Mouse (Mus musculus): Measurements from ENCODE around the gene Arid5a. TPM values are rescaled to one million over a fixed set of nuclear protein-coding genes. Genes with fewer than 3 reads are reported as not detected.
A peak's percentile ranks its signal among the peaks of the same experiment; 100 is the strongest.

Gene Arid5a
- polyA plus RNA-seq (2014; fragmentation: Nextera tagmentation; extraction: Ambion mirVana) = 12.7 and 13.7 TPM in 2 replicates

DNA sequence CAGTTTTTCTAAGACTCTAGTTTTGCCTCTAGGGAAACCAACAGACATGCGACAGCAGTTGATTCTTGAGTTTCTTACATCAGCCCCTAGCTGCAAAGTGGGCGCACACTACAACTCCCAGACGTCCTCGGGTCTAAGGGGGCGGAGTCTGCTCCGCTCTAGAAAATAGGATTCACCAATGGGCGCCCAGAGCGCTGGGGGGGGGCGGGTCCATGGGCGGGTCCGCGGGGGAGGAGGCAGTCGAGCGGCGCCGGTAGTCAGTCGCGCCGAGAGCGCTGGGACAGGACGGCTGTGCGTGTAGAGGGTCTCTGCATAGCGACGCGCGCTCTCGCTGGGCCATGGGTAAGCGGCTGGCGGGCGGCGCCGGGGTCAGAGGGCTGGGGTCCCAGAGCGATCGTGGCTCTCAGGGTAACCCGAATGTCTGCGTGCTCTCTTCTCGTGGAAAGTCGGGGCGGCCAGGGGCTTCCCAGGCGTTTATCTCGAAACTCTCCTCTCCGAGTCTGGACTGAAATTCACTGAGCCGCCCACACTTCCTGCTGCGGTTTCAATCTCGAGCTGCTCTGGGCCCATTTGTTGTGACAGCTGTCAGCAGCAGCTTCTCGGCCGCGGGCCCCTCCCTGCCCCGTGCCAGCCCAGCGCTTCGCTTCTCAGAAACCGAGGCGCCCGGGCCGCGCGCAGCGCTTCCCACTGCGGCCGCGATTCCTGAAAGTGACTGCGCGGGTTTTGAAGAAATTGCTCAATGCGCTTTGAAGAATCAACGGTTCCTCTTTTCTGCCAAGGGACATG lies at the start of gene Arid5a:
Gene Arid5a, plus strand, starts transcription at position 239 of the 786 bp plus-strand sequence.
- ATAC-seq (ENCODE audit: low read depth) = peak; percentile 87
- Histone ChIP-seq H3K9ac (ENCODE audit: low read depth, low read length) (peak within 1 kb of the TSS; percentile 64), H3K4me3 (ENCODE audit: low read depth, low read length) (peak within 1 kb of the TSS; percentile 62), H3K36me3 (ENCODE audit: control insufficient read depth, insufficient read depth, low read length) (no peaks in the 10 kb centered on the region), H3K4me2 (ENCODE audit: low read depth, low read length) (peak within 1 kb of the TSS; percentile 90), H3K27ac (replicated peaks; ENCODE audit: low read depth, low read length) (peak within 1 kb of the TSS; percentile 77), H3K4me1 (ENCODE audit: control insufficient read depth, insufficient read depth, low read length) (peaks cover 23% of the 10 kb centered on the region), H3K9me3 (ENCODE audit: control insufficient read depth, low read length) (no peaks in the 10 kb centered on the region), H3K27me3 (replicated peaks; ENCODE audit: control insufficient read depth, insufficient read depth, low read length) (no peaks in the 10 kb centered on the region)
- WGBS = 2% methylated on average over 36 of the region's 65 CpGs
- peak; percentile 97 for DNase-seq (ENCODE audit: low spot score)

GRCm38 (mm10) chr1:36258631-36259030 lies 48.9 kb upstream of the Arid5a start:
- 63% methylated on average over 2 of the region's 2 CpGs for WGBS
- Histone ChIP-seq H3K27ac (replicated peaks; ENCODE audit: low read depth, low read length) (no peak overlapping the region), H3K9me3 (ENCODE audit: control insufficient read depth, low read length) (peaks cover 6% of the 10 kb centered on the region), H3K4me1 (ENCODE audit: control insufficient read depth, insufficient read depth, low read length) (no peaks in the 10 kb centered on the region), H3K36me3 (ENCODE audit: control insufficient read depth, insufficient read depth, low read length) (no peaks in the 10 kb centered on the region), H3K4me3 (ENCODE audit: low read depth, low read length) (no peak overlapping the region), H3K9ac (ENCODE audit: low read depth, low read length) (no peak overlapping the region), H3K27me3 (replicated peaks; ENCODE audit: control insufficient read depth, insufficient read depth, low read length) (peaks cover 19% of the 10 kb centered on the region), H3K4me2 (ENCODE audit: low read depth, low read length) (no peak overlapping the region)
- DNase-seq (ENCODE audit: low spot score) (no peak), ATAC-seq (ENCODE audit: low read depth) (no peak)

DNA sequence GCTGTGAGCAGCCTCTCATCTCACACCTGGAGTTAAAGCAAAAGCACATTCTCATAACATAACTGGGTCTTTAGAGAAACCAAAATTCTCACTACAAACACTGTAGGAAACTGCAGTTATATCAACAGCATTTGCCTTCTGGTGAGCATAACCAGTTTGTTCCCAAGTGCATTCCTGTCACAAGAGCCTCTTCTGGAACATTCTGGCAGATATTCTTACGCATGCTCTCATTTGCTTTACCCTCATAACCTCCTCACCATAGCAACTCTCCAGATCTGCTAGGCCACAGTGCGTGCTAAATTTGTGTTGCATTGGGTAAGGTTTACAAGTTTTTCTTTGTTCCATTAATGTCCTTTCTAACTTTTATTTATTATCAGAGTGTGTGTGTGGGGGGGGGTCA lies 48.3 kb upstream of the Arid5a start:
- no peak overlapping the region for H3K4me2 ChIP-seq (ENCODE audit: low read depth, low read length)
- 89% methylated on average over 2 of the region's 2 CpGs for WGBS
- H3K27ac ChIP-seq (replicated peaks; ENCODE audit: low read depth, low read length) = no peak overlapping the region
- no peaks in the 10 kb centered on the region for H3K36me3 ChIP-seq (ENCODE audit: control insufficient read depth, insufficient read depth, low read length)
- H3K27me3 ChIP-seq (replicated peaks; ENCODE audit: control insufficient read depth, insufficient read depth, low read length) = peaks cover 14% of the 10 kb centered on the region
- ATAC-seq (ENCODE audit: low read depth) = no peak
- no peak overlapping the region for H3K9ac ChIP-seq (ENCODE audit: low read depth, low read length)
- H3K9me3 ChIP-seq (ENCODE audit: control insufficient read depth, low read length) = peaks cover 6% of the 10 kb centered on the region
- no peaks in the 10 kb centered on the region for H3K4me1 ChIP-seq (ENCODE audit: control insufficient read depth, insufficient read depth, low read length)
- no peak overlapping the region for H3K4me3 ChIP-seq (ENCODE audit: low read depth, low read length)
- no peak for DNase-seq (ENCODE audit: low spot score)

- 85% methylated on average over 1 of the region's 1 CpGs for WGBS
- ATAC-seq (ENCODE audit: low read depth) = no peak
Measured at GRCm38 (mm10) chr1:36260418-36260817, 47.1 kb upstream of the Arid5a start.

DNA sequence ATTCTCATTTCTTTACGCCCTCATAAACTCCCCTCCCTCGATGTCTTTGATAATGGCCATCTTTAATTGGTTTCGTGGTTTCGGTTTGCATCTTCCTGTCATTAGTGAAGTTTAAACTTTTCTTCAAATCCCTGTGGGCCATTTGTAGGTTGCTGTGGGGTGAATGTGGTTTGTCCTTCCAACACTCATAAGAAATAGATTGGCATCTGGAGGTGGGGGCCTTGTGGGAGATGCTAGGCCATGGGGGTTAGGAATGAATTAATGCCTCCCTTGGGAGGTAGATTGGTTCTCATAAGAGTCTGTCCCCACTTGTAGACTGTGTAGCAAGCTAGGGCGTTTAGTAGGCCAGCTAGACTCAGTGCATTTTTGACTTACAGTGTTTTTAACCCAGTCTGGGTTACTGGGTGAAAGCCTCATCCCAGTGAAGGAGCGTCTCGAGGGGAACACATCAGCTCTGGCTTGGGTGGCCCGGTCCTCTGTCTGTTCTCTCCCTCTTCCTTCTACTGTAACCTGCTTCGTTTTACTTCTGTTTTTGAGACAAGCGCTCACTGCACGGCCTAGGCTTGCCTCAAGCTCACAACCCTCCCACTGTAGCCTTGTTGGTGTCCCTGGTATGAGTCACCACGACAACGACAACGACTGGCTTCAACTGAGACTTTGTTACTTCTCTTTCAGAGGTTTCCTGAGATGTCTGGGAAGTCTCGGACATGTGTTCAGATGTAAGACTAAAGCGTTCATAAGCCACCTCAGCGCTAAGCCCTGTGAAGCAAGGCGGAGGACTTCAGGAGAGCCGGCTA lies 45.6 kb upstream of the Arid5a start:
- Histone ChIP-seq H3K4me3 (ENCODE audit: low read depth, low read length) (no peak overlapping the region), H3K4me1 (ENCODE audit: control insufficient read depth, insufficient read depth, low read length) (no peaks in the 10 kb centered on the region), H3K9me3 (ENCODE audit: control insufficient read depth, low read length) (no peaks in the 10 kb centered on the region), H3K9ac (ENCODE audit: low read depth, low read length) (no peak overlapping the region), H3K27me3 (replicated peaks; ENCODE audit: control insufficient read depth, insufficient read depth, low read length) (no peaks in the 10 kb centered on the region), H3K27ac (replicated peaks; ENCODE audit: low read depth, low read length) (no peak overlapping the region), H3K36me3 (ENCODE audit: control insufficient read depth, insufficient read depth, low read length) (no peaks in the 10 kb centered on the region), H3K4me2 (ENCODE audit: low read depth, low read length) (no peak overlapping the region)
- 77% methylated on average over 19 of the region's 19 CpGs for WGBS
- ATAC-seq (ENCODE audit: low read depth) (no peak), DNase-seq (ENCODE audit: low spot score) (no peak)

More at GRCm38 (mm10) chr1:36260418-36260817, 47.1 kb upstream of the Arid5a start:
- no peak for DNase-seq (ENCODE audit: low spot score)
- Histone ChIP-seq H3K4me2 (ENCODE audit: low read depth, low read length) (no peak overlapping the region), H3K27me3 (replicated peaks; ENCODE audit: control insufficient read depth, insufficient read depth, low read length) (peaks cover 7% of the 10 kb centered on the region; the same call in 1 of the 2 replicates), H3K27ac (replicated peaks; ENCODE audit: low read depth, low read length) (no peak overlapping the region), H3K4me1 (ENCODE audit: control insufficient read depth, insufficient read depth, low read length) (no peaks in the 10 kb centered on the region), H3K4me3 (ENCODE audit: low read depth, low read length) (no peak overlapping the region), H3K9ac (ENCODE audit: low read depth, low read length) (no peak overlapping the region), H3K9me3 (ENCODE audit: control insufficient read depth, low read length) (peaks cover 6% of the 10 kb centered on the region), H3K36me3 (ENCODE audit: control insufficient read depth, insufficient read depth, low read length) (no peaks in the 10 kb centered on the region)

DNA sequence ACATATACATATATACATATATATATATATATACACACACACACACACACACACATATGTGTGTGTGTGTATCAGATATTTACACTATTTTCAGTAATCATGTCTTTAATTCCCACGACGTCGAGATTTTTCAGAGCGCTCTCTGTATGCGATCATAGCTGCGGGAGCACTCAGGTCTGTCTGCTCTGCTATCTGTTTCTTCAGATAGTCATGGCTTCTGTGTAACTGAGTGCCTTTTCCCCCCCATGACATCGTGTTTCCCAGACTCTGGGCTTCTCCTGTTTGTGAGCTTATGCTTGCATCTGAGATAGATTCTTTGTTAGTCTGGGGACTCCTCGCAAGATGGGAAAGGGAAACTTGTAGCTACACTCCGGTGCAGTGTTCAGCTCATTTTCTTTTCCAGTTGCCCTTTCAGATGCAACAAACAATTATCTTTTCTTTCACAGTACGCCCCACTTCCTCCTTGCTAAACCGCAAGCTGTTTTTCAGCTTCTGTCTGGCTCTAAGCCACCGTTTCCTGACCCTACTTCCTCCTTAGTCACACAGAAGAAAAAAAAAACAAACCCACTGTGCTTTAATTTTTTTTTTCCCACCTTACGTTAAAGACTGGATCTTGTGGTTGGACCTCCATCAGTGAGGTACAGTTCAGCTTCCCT lies 43.6 kb upstream of the Arid5a start:
- Histone ChIP-seq H3K4me3 (ENCODE audit: low read depth, low read length) (no peak overlapping the region), H3K4me2 (ENCODE audit: low read depth, low read length) (no peak overlapping the region), H3K27me3 (replicated peaks; ENCODE audit: control insufficient read depth, insufficient read depth, low read length) (no peaks in the 10 kb centered on the region), H3K4me1 (ENCODE audit: control insufficient read depth, insufficient read depth, low read length) (no peaks in the 10 kb centered on the region), H3K9me3 (ENCODE audit: control insufficient read depth, low read length) (no peaks in the 10 kb centered on the region), H3K9ac (ENCODE audit: low read depth, low read length) (no peak overlapping the region), H3K27ac (replicated peaks; ENCODE audit: low read depth, low read length) (no peak overlapping the region), H3K36me3 (ENCODE audit: control insufficient read depth, insufficient read depth, low read length) (no peaks in the 10 kb centered on the region)
- 50% methylated on average over 13 of the region's 13 CpGs for WGBS
- DNase-seq (ENCODE audit: low spot score) (peak; percentile 79), ATAC-seq (ENCODE audit: low read depth) (no peak)

DNA sequence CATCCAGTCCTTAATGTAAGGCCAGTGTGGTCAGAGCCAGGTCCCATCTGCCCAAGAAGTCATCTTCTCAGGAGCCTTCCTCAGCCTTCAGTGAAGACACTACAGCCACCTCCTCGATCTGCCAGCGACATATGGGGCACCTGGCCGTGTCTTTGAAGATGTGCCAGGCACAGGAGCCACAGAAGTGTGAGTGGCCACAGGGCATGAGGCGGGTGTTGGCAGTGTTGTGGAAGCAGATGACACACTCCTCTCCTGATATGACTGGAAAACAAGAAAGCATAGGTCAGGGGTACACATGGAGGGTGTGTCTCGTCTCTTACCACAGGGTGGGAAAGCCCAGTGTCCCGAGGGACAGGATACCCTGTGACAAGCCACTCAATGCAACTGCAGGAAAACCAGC lies 41.2 kb upstream of the Arid5a start:
- H3K4me1 ChIP-seq (ENCODE audit: control insufficient read depth, insufficient read depth, low read length) = no peaks in the 10 kb centered on the region
- ATAC-seq (ENCODE audit: low read depth) (no peak), DNase-seq (ENCODE audit: low spot score) (no peak)
- H3K27me3 ChIP-seq (replicated peaks; ENCODE audit: control insufficient read depth, insufficient read depth, low read length) = peaks cover 5% of the 10 kb centered on the region; the same call in 1 of the 2 replicates
- no peak overlapping the region for H3K9ac ChIP-seq (ENCODE audit: low read depth, low read length)
- H3K9me3 ChIP-seq (ENCODE audit: control insufficient read depth, low read length) = no peaks in the 10 kb centered on the region
- no peaks in the 10 kb centered on the region for H3K36me3 ChIP-seq (ENCODE audit: control insufficient read depth, insufficient read depth, low read length)
- no peak overlapping the region for H3K4me2 ChIP-seq (ENCODE audit: low read depth, low read length)
- WGBS = 87% methylated on average over 6 of the region's 6 CpGs
- no peak overlapping the region for H3K27ac ChIP-seq (replicated peaks; ENCODE audit: low read depth, low read length)
- H3K4me3 ChIP-seq (ENCODE audit: low read depth, low read length) = no peak overlapping the region

GRCm38 (mm10) chr1:36267595-36267994 lies 39.9 kb upstream of the Arid5a start:
- Histone ChIP-seq H3K9me3 (ENCODE audit: control insufficient read depth, low read length) (no peaks in the 10 kb centered on the region), H3K4me1 (ENCODE audit: control insufficient read depth, insufficient read depth, low read length) (no peaks in the 10 kb centered on the region), H3K9ac (ENCODE audit: low read depth, low read length) (no peak overlapping the region), H3K36me3 (ENCODE audit: control insufficient read depth, insufficient read depth, low read length) (no peaks in the 10 kb centered on the region), H3K27me3 (replicated peaks; ENCODE audit: control insufficient read depth, insufficient read depth, low read length) (peaks cover 5% of the 10 kb centered on the region; the same call in 1 of the 2 replicates), H3K4me2 (ENCODE audit: low read depth, low read length) (no peak overlapping the region), H3K27ac (replicated peaks; ENCODE audit: low read depth, low read length) (no peak overlapping the region), H3K4me3 (ENCODE audit: low read depth, low read length) (no peak overlapping the region)
- no peak for ATAC-seq (ENCODE audit: low read depth)
- 97% methylated on average over 3 of the region's 3 CpGs for WGBS
- DNase-seq (ENCODE audit: low spot score) = no peak

Data from embryonic facial prominence, embryonic 14.5 days (tissue).